Mouse (Mus musculus) midbrain, embryonic 14.5 days (tissue): Measurements from ENCODE around the gene Arhgef28. TPM values are rescaled to one million over a fixed set of nuclear protein-coding genes. Genes with fewer than 3 reads are reported as not detected.

Experiments used
- ATAC-seq: fragments of 200-750 bp; cut with Nextera tagmentation; 2 replicates; pipeline ENCODE4 v1.8.0; 2017; ENCODE audit warnings: moderate number of reproducible peaks, moderate library complexity; ENCODE audit not compliant: low FRiP score, low TSS enrichment
- DNase-seq: peaks from one replicate; pipeline ENCODE4 v3.0.0-alpha.2; 2015
- H3K27ac ChIP-seq: fragments of 300-500 bp; sonication (generic); replicated peaks from 2 replicates; pipeline ENCODE4 v1.5.1; 2014; ENCODE audit warnings: mild to moderate bottlenecking, low read depth, low read length, moderate library complexity
- H3K27me3 ChIP-seq: fragments of 300-500 bp; sonication (generic); 2 replicates; pipeline ENCODE4 v1.6.1; 2014; ENCODE audit warnings: low read length, control low read depth, mixed read lengths; ENCODE audit not compliant: control insufficient read depth, insufficient read depth
- H3K36me3 ChIP-seq: fragments of 300-500 bp; sonication (generic); 2 replicates; pipeline ENCODE4 v1.6.1; 2014; ENCODE audit warnings: low read length, control low read depth; ENCODE audit not compliant: control insufficient read depth, insufficient read depth
- H3K4me1 ChIP-seq: fragments of 300-500 bp; sonication (generic); 2 replicates; pipeline ENCODE4 v1.6.1; 2014; ENCODE audit warnings: mild to moderate bottlenecking, antibody characterized with exemption, low read length, control low read depth; ENCODE audit not compliant: control insufficient read depth, insufficient read depth
- H3K4me2 ChIP-seq: fragments of 300-500 bp; sonication (generic); 2 replicates; pipeline ENCODE4 v1.6.1; 2014; ENCODE audit warnings: mild to moderate bottlenecking, low read length, moderate library complexity
- H3K4me3 ChIP-seq: fragments of 300-500 bp; sonication (generic); replicated peaks from 2 replicates; pipeline ENCODE4 v1.5.1; 2014; ENCODE audit warnings: low read depth, low read length
- H3K9ac ChIP-seq: fragments of 300-500 bp; sonication (generic); replicated peaks from 2 replicates; pipeline ENCODE4 v1.6.1; 2014; ENCODE audit warnings: mild to moderate bottlenecking, low read length, moderate library complexity
- H3K9me3 ChIP-seq: fragments of 300-500 bp; sonication (generic); 2 replicates; pipeline ENCODE4 v1.6.1; 2016; ENCODE audit warnings: low read length, control low read depth, mixed read lengths; ENCODE audit not compliant: control insufficient read depth
- WGBS: fragments of 180-500 bp; shearing (Covaris S2); extraction: QIAGEN DNeasy Blood & Tissue Kit; methylation state at CpG from one replicate; pipeline ENCODE4 v1.1.7; 2014; 5-methylcytosine and 5-hydroxymethylcytosine counted together
- polyA plus RNA-seq: library from polyadenylated mRNA; unstranded; fragments of >200 nt; fragmentation: Nextera tagmentation; extraction: Ambion mirVana; gene quantifications from 2 replicates; pipeline ENCODE4 v1.2.1, GENCODE M21; 2014

Arhgef28 gene
- polyA plus RNA-seq, 1 experiment from 2014 or later, result 21.1 TPM

DNA sequence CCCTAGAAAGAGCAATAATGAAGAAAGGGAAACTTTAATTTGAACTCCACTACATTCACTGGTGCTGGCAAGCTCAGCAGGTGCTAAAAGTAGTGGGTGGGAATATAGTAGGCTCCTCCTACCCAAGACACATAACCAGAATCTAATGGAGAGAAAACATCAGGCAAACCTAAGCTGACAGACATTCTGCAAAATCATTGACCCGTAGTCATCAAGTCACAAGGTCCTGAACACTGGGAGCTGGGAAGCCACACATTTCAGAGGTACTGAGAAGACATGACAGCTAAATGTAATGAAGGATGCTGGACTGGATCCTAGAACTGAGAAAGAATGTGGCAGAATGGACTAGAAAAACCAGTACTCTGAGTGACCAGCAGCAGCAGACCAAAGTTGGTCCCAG, 24.3 kb upstream of the Arhgef28 start:
- Histone ChIP-seq H3K4me3 (no peak overlapping the region), H3K9ac (no peak overlapping the region), H3K9me3 (no peaks in the 10 kb centered on the region), H3K4me2 (no peak overlapping the region), H3K27me3 (no peaks in the 10 kb centered on the region), H3K36me3 (no peaks in the 10 kb centered on the region), H3K4me1 (no peaks in the 10 kb centered on the region), H3K27ac (no peak overlapping the region)
- ATAC-seq (no peak), DNase-seq (no peak)
- WGBS, result 93% methylated on average over 1 of the region's 1 CpGs

DNA sequence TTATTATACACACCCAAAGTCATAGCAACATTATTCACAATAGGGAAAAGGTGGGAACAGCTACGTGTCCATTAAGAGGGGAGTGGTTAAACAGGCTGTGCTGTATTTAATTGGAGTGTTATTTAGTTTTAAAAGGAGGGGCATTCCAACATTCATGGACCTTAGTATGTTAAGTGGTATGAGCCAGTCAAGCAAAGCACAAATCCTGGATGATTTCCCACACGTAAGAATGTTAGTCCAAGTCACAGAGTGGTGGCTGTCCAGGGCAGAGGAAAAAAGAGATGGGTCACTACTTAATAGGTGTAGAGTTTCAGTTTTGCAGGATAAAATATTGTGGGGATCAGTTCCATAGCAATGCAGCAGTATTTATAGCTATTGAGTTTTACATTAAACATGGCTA, 20.0 kb upstream of the Arhgef28 start:
- Histone ChIP-seq H3K4me3 (no peak overlapping the region), H3K27me3 (no peaks in the 10 kb centered on the region), H3K4me1 (no peaks in the 10 kb centered on the region), H3K9me3 (no peaks in the 10 kb centered on the region), H3K36me3 (no peaks in the 10 kb centered on the region), H3K9ac (no peak overlapping the region), H3K4me2 (no peak overlapping the region), H3K27ac (no peak overlapping the region)
- ATAC-seq (no peak), DNase-seq (no peak)
- WGBS, result 80% methylated on average over 2 of the region's 2 CpGs

DNA sequence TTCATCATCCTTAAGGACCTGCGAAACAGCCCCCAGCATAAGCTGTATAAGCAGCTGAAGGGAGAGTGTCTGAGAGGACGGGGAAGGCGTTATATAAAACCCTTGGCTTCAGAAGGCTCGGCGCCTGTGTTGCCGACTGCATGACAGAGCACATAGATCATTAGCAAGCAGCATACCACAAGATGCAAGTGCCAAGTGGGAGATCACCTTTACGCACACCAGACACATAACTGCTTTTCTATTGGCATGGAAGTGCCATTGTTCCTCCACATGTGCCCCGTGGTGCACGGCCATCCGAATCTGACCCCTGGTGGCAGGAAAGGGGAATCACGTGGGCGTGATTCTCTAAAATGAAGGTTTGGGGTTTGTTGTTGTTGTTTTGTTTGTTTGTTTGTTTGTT, 16.6 kb upstream of the Arhgef28 start:
- Histone ChIP-seq H3K9ac (0 out of 2 replicates have a peak overlapping the region, but pooled peaks have one; percentile 20), H3K4me2 (0 out of 2 replicates have a peak overlapping the region, but pooled peaks have one; percentile 15), H3K4me3 (no peak overlapping the region), H3K27me3 (no peaks in the 10 kb centered on the region), H3K36me3 (no peaks in the 10 kb centered on the region), H3K9me3 (no peaks in the 10 kb centered on the region), H3K27ac (no peak overlapping the region), H3K4me1 (no peaks in the 10 kb centered on the region)
- ATAC-seq, result peak; percentile 60; the same call in 1 of the 2 replicates
- 38% methylated on average over 12 of the region's 12 CpGs for WGBS
- peak; percentile 80 for DNase-seq

DNA sequence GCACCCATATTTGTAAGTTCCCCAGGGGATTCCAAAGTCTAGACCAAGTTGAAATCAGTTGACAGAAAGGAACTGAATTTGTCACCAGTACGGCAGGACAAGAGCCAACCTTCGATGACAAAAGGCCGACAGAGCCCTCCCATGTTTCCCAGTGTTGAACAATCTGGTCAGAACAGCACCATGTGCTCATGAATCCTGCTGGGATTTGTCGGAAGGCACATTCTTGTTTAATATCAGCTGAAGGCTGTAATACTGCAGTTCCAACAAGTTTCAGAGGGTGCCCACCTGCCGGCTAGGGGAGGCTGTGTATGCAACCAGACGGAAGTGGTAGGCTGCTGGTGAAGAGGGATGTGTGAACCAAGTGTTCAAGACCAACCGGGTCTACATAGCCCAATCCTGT, 3.9 kb upstream of the Arhgef28 start:
- no peak for ATAC-seq
- DNase-seq, result no peak
- Histone ChIP-seq H3K4me3 (no peak overlapping the region), H3K4me1 (0 out of 2 replicates have a peak, but pooled peaks cover 9% of the 10 kb centered on the region), H3K27me3 (no peaks in the 10 kb centered on the region), H3K27ac (no peak overlapping the region), H3K9me3 (no peaks in the 10 kb centered on the region), H3K36me3 (no peaks in the 10 kb centered on the region), H3K4me2 (no peak overlapping the region), H3K9ac (no peak overlapping the region)
- WGBS, result 88% methylated on average over 7 of the region's 7 CpGs

DNA sequence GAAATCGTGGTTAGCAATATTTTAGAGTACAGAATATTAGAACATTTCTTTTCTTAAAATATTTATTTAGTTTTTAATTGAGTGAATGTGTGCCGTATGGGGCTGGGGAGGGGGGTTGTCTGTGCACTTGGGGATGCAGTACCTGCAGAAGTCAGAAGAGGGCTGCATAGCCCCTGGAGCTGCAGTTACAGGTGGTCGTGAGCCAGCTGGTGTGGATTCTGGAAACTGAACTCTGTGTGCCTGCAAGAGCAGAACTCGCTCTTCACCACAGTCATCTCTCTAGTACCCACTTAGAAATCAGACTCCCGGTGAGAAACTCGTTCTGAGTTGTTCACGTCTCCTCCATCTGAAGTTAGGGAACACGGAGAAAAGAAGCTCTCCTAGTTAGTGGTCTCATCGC, 2.6 kb upstream of the Arhgef28 start:
- H3K4me1 ChIP-seq, result 0 out of 2 replicates have a peak, but pooled peaks cover 9% of the 10 kb centered on the region
- peak; percentile 60 for DNase-seq
- no peaks in the 10 kb centered on the region for H3K27me3 ChIP-seq
- no peak overlapping the region for H3K4me3 ChIP-seq
- 40% methylated on average over 9 of the region's 9 CpGs for WGBS
- H3K4me2 ChIP-seq, result no peak overlapping the region
- no peak overlapping the region for H3K9ac ChIP-seq
- no peaks in the 10 kb centered on the region for H3K9me3 ChIP-seq
- H3K27ac ChIP-seq, result no peak overlapping the region
- no peak for ATAC-seq
- no peaks in the 10 kb centered on the region for H3K36me3 ChIP-seq

DNA sequence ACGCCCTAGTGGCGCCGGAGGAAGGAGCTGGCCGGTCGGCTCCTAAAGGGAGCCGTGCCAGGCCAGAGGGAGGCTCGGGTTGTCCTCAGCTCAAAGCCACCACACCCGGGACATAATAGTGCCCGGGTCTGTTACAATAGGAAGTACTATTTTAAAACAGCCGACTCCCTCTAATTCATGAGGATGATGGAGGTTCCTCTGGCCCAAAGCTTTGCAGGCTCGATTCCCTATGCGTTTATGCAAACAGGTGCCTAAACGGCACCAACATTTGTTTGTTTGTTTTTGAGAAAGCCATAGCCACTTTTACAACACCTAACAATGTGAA, 269 bp upstream of the Arhgef28 start:
- ATAC-seq (no peak), DNase-seq (no peak)
- Histone ChIP-seq H3K9ac (peak overlapping the region; percentile 76), H3K9me3 (no peaks in the 10 kb centered on the region), H3K27me3 (no peaks in the 10 kb centered on the region), H3K27ac (peak overlapping the region; percentile 49; the same call in 1 of the 2 replicates), H3K36me3 (no peaks in the 10 kb centered on the region), H3K4me2 (peak overlapping the region; percentile 98), H3K4me3 (peak overlapping the region; percentile 63), H3K4me1 (0 out of 2 replicates have a peak, but pooled peaks cover 9% of the 10 kb centered on the region)
- WGBS, result 2% methylated on average over 13 of the region's 13 CpGs

DNA sequence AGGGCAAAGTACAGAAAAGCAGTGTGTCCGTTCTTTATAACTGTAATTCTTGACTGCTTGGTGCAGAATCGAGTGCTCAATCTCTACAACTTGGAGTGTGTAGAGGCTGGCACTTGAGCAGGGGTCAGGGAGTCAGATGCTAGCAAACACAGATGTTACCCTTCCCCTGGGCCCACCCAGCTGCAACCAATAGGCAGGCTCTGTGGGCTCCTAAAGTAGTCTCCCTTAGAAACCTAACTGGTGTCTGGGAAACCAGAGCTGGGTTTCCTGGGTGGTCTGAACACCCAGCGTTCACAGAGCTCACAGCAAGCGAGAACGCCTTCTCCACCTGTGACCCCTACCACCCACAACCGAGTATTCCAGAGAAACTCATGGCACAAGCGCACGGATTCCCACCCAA, 1.1 kb downstream of the Arhgef28 start:
- H3K4me3 ChIP-seq, result peak overlapping the region; percentile 63
- H3K9me3 ChIP-seq, result no peaks in the 10 kb centered on the region
- no peaks in the 10 kb centered on the region for H3K36me3 ChIP-seq
- WGBS, result 25% methylated on average over 8 of the region's 8 CpGs
- H3K4me1 ChIP-seq, result 0 out of 2 replicates have a peak, but pooled peaks cover 9% of the 10 kb centered on the region
- ATAC-seq, result no peak
- H3K4me2 ChIP-seq, result peak overlapping the region; percentile 98
- no peaks in the 10 kb centered on the region for H3K27me3 ChIP-seq
- H3K9ac ChIP-seq, result no peak overlapping the region
- peak; percentile 15 for DNase-seq
- H3K27ac ChIP-seq, result no peak overlapping the region

DNA sequence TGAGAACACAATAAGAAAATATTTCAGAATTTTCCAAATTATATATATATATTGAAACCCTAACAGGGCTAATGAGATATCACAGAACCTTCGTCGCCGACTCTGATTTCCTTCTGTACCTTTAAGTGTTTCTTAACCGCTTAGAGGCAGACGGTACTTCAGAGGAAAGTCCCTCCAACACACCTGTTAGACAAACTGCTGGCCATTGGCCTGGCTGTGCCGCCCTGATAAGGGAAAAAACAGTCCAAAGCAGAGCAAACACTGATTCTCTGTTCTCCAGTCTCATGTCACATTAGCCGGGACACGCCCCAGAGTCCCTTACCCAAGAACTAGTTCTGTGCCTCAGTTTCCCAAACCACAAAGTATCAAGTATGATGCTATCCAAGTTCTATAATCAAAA, 1.9 kb downstream of the Arhgef28 start:
- Histone ChIP-seq H3K27me3 (no peaks in the 10 kb centered on the region), H3K4me2 (no peak overlapping the region), H3K9ac (no peak overlapping the region), H3K9me3 (no peaks in the 10 kb centered on the region), H3K4me1 (0 out of 2 replicates have a peak, but pooled peaks cover 9% of the 10 kb centered on the region), H3K27ac (no peak overlapping the region), H3K36me3 (no peaks in the 10 kb centered on the region), H3K4me3 (no peak overlapping the region)
- DNase-seq, result no peak
- WGBS, result 92% methylated on average over 8 of the region's 8 CpGs
- ATAC-seq, result no peak

DNA sequence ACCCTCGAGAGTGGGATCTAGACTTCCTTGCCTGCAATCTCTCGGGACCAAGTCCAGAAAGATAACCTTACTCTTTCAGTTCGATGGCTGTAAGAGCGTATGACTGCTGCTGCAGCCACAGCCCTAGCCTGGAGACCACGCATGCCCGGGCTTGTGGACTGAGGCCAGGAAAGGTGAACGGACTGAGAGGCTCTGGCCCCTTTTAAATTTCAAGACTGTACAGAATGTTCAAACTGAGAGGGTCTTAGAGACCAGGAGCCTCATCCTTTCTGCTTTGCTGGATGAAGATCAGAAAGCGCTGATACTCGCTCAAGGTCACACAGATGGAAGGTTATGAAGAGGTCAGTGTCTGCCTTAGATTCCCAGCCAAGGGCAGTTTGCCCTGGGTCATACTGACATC, 4.8 kb downstream of the Arhgef28 start:
- 54% methylated on average over 9 of the region's 9 CpGs for WGBS
- DNase-seq, result no peak

More for the DNA sequence above, 4.8 kb downstream of the Arhgef28 start:
- Histone ChIP-seq H3K4me2 (no peak overlapping the region), H3K9ac (no peak overlapping the region), H3K9me3 (no peaks in the 10 kb centered on the region), H3K4me3 (no peak overlapping the region), H3K36me3 (no peaks in the 10 kb centered on the region), H3K27me3 (no peaks in the 10 kb centered on the region), H3K27ac (no peak overlapping the region), H3K4me1 (0 out of 2 replicates have a peak, but pooled peaks cover 6% of the 10 kb centered on the region)
- no peak for ATAC-seq
